Mouse (Mus musculus): ENCODE data around the gene Rps19bp1. TPM values are rescaled to one million over a fixed set of nuclear protein-coding genes. Genes with fewer than 3 reads are reported as not detected.

Rps19bp1 gene
- polyA plus RNA-seq, 1 experiment, result 28.1 TPM

- no peaks in the 10 kb centered on the region for H3K9me3 ChIP-seq (replicated peaks; ENCODE audit: control insufficient read depth, insufficient read depth, low read length, poor library complexity, severe bottlenecking)
- peaks cover 62% of the 10 kb centered on the region for H3K36me3 ChIP-seq (ENCODE audit: control insufficient read depth, insufficient read depth, low read length, poor library complexity, severe bottlenecking)
- no peak overlapping the region for H3K9ac ChIP-seq (ENCODE audit: low read depth, poor library complexity, severe bottlenecking)
- no peaks in the 10 kb centered on the region for H3K4me1 ChIP-seq (ENCODE audit: control insufficient read depth, insufficient read depth, low read length)
- no peak overlapping the region for H3K4me3 ChIP-seq (ENCODE audit: low read depth, low read length)
- no peak overlapping the region for H3K27ac ChIP-seq (ENCODE audit: insufficient read depth, low read length)
- TF ChIP-seq EP300 (IDR thresholded peaks at IDR 0.05; ENCODE audit: insufficient read depth, low read depth, low read length), result no peak
- TF ChIP-seq POLR2A (IDR thresholded peaks at IDR 0.05; ENCODE audit: insufficient read depth, low read length), result no peak
- H3K27me3 ChIP-seq (ENCODE audit: control insufficient read depth, insufficient read depth, low read length, poor library complexity, severe bottlenecking), result no peaks in the 10 kb centered on the region
These were observed 16.0 kb downstream of the Rps19bp1 start for GRCm38 (mm10) chr15:80248135-80248534.

DNA sequence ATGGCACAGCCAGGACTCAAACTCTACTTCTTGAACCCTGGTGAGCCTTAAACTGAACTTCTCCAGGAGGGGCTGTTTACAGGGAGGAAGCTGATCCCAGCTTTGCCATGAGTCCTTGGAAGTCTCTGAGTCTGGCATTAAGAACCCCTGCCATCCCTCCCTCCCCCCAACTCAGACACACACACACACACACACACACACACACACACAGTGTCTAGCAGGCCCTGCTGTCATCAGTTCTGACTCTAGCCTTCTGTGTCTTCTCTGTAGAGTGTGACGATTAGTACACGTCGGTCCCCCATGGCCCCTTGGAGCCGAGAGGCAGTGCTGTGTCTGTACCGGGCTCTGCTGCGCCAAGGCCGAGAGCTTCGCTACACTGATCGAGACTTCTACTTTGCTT lies 28.6 kb downstream of the Rps19bp1 start, which contains the start of gene AC140267.1:
Gene AC140267.1 (plus strand): TSS at position 301 of the 400 bp plus-strand sequence.
- Histone ChIP-seq H3K9ac (ENCODE audit: low read depth, poor library complexity, severe bottlenecking) (peak within 1 kb of the TSS; percentile 84), H3K4me3 (ENCODE audit: low read depth, low read length) (peak within 1 kb of the TSS; percentile 97), H3K36me3 (ENCODE audit: control insufficient read depth, insufficient read depth, low read length, poor library complexity, severe bottlenecking) (peaks cover 45% of the 10 kb centered on the region), H3K27ac (ENCODE audit: insufficient read depth, low read length) (no peak within 1 kb of the TSS), H3K9me3 (replicated peaks; ENCODE audit: control insufficient read depth, insufficient read depth, low read length, poor library complexity, severe bottlenecking) (no peaks in the 10 kb centered on the region), H3K4me1 (ENCODE audit: control insufficient read depth, insufficient read depth, low read length) (peaks cover 2% of the 10 kb centered on the region), H3K27me3 (ENCODE audit: control insufficient read depth, insufficient read depth, low read length, poor library complexity, severe bottlenecking) (no peaks in the 10 kb centered on the region)
- TF ChIP-seq EP300 (IDR thresholded peaks at IDR 0.05; ENCODE audit: insufficient read depth, low read depth, low read length) (no peak), CTCF (IDR thresholded peaks at IDR 0.05; ENCODE audit: low read depth, low read length) (no peak), POLR2A (IDR thresholded peaks at IDR 0.05; ENCODE audit: insufficient read depth, low read length) (no peak)

GRCm38 (mm10) chr15:80233733-80234509 lies 30.2 kb downstream of the Rps19bp1 start, which contains the start of gene Mief1:
Gene Mief1, plus strand, starts transcription at chr15:80234018.
- TF ChIP-seq CTCF (IDR thresholded peaks at IDR 0.05; ENCODE audit: low read depth, low read length), result peak; percentile 15
- TF ChIP-seq POLR2A (IDR thresholded peaks at IDR 0.05; ENCODE audit: insufficient read depth, low read length), result peak; percentile 35
- 0 out of 2 replicates have a peak, but pooled peaks have one; percentile 30 for TF ChIP-seq EP300 (IDR thresholded peaks at IDR 0.05; ENCODE audit: insufficient read depth, low read depth, low read length)
- Histone ChIP-seq H3K9ac (ENCODE audit: low read depth, poor library complexity, severe bottlenecking) (peak within 1 kb of the TSS; percentile 84), H3K27me3 (ENCODE audit: control insufficient read depth, insufficient read depth, low read length, poor library complexity, severe bottlenecking) (no peaks in the 10 kb centered on the region), H3K27ac (ENCODE audit: insufficient read depth, low read length) (peak within 1 kb of the TSS; percentile 73), H3K4me1 (ENCODE audit: control insufficient read depth, insufficient read depth, low read length) (peaks cover 8% of the 10 kb centered on the region), H3K4me3 (ENCODE audit: low read depth, low read length) (peak within 1 kb of the TSS; percentile 97), H3K36me3 (ENCODE audit: control insufficient read depth, insufficient read depth, low read length, poor library complexity, severe bottlenecking) (peaks cover 36% of the 10 kb centered on the region), H3K9me3 (replicated peaks; ENCODE audit: control insufficient read depth, insufficient read depth, low read length, poor library complexity, severe bottlenecking) (no peaks in the 10 kb centered on the region)

DNA sequence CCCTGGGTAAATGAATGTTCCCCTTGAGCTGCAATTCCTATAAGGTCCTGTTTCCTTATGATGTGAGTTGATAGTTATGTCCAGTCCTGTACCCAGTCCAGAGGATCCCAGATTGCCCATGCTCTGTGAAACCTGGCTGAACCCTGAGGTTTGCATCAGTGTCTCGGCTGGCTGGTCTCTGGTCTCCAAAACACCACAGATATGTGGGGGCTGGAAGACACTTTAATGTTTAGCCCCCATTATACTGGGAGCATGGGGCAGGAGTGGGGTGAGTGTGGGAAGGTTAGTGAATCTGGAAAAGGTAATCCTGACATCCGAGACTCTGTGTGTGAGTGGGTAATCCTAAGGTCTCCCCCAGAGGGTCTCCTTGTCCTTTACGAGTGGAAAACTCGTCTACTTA lies 31.1 kb downstream of the Rps19bp1 start:
- H3K9me3 ChIP-seq (replicated peaks; ENCODE audit: control insufficient read depth, insufficient read depth, low read length, poor library complexity, severe bottlenecking), result no peaks in the 10 kb centered on the region
- H3K36me3 ChIP-seq (ENCODE audit: control insufficient read depth, insufficient read depth, low read length, poor library complexity, severe bottlenecking), result peaks cover 28% of the 10 kb centered on the region
- H3K4me3 ChIP-seq (ENCODE audit: low read depth, low read length), result no peak overlapping the region
- H3K27me3 ChIP-seq (ENCODE audit: control insufficient read depth, insufficient read depth, low read length, poor library complexity, severe bottlenecking), result no peaks in the 10 kb centered on the region
- peak overlapping the region; percentile 28; the same call in 1 of the 2 replicates for H3K9ac ChIP-seq (ENCODE audit: low read depth, poor library complexity, severe bottlenecking)
- peak overlapping the region; percentile 73 for H3K27ac ChIP-seq (ENCODE audit: insufficient read depth, low read length)
- H3K4me1 ChIP-seq (ENCODE audit: control insufficient read depth, insufficient read depth, low read length), result peaks cover 8% of the 10 kb centered on the region
- TF ChIP-seq CTCF (IDR thresholded peaks at IDR 0.05; ENCODE audit: low read depth, low read length) (no peak), EP300 (IDR thresholded peaks at IDR 0.05; ENCODE audit: insufficient read depth, low read depth, low read length) (no peak), POLR2A (IDR thresholded peaks at IDR 0.05; ENCODE audit: insufficient read depth, low read length) (no peak)

GRCm38 (mm10) chr15:80232331-80232730 lies 31.8 kb downstream of the Rps19bp1 start:
- H3K4me3 ChIP-seq (ENCODE audit: low read depth, low read length), result no peak overlapping the region
- peak overlapping the region; percentile 69 for H3K27ac ChIP-seq (ENCODE audit: insufficient read depth, low read length)
- no peaks in the 10 kb centered on the region for H3K9me3 ChIP-seq (replicated peaks; ENCODE audit: control insufficient read depth, insufficient read depth, low read length, poor library complexity, severe bottlenecking)
- H3K27me3 ChIP-seq (ENCODE audit: control insufficient read depth, insufficient read depth, low read length, poor library complexity, severe bottlenecking), result no peaks in the 10 kb centered on the region
- H3K9ac ChIP-seq (ENCODE audit: low read depth, poor library complexity, severe bottlenecking), result no peak overlapping the region
- H3K4me1 ChIP-seq (ENCODE audit: control insufficient read depth, insufficient read depth, low read length), result peaks cover 8% of the 10 kb centered on the region
- H3K36me3 ChIP-seq (ENCODE audit: control insufficient read depth, insufficient read depth, low read length, poor library complexity, severe bottlenecking), result peaks cover 21% of the 10 kb centered on the region
- no peak for TF ChIP-seq CTCF (IDR thresholded peaks at IDR 0.05; ENCODE audit: low read depth, low read length)
- TF ChIP-seq EP300 (IDR thresholded peaks at IDR 0.05; ENCODE audit: insufficient read depth, low read depth, low read length), result no peak
- no peak for TF ChIP-seq POLR2A (IDR thresholded peaks at IDR 0.05; ENCODE audit: insufficient read depth, low read length)

Data from ES-Bruce4 (cell line).